Comparison of ENCODE assay signal across 18 mouse cellular contexts in the genomic region with DNA sequence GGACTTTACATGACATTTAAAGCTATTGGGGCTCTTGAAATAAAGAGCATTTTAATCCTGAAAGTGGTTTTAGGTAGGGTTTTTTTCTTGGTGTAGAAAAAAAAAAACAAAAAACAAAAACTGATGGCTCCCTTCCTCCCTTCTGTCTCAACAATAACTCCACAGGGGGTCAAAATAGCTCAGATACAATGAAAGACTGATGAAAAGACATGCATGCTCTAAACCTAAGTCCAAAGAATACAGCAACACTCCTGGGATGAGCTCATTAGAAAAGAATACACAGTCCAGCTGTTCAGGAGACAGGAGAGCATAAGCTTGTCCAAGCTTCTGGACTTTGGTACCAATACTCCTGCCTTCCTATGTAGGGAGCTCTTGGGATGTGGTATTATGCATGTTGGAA.
"Had no signal": no experiment of that assay in that cellular context is flagged by ENCODE, and none has a peak within 500 bp of the region (broad histone marks: within the 10 kb centered on the region; RNA-seq: fewer than 3 reads in every experiment).

No protein-coding gene starts in this region.

- H3K36me3 ChIP-seq: kidney, embryonic 15.5 days; liver, embryonic 13.5 days; midbrain, embryonic 12.5 days; neural tube, embryonic 15.5 days; stomach, embryonic 15.5 days had no signal

- H3K4me2 ChIP-seq: kidney, embryonic 15.5 days; liver, embryonic 13.5 days; midbrain, embryonic 12.5 days; neural tube, embryonic 15.5 days; stomach, embryonic 15.5 days had no signal

- H3K9ac ChIP-seq: kidney, embryonic 15.5 days; liver, embryonic 13.5 days; midbrain, embryonic 12.5 days; neural tube, embryonic 15.5 days; stomach, embryonic 15.5 days had no signal

- H3K4me3 ChIP-seq: kidney, embryonic 15.5 days; left cerebral cortex, adult 2 months; liver, embryonic 13.5 days; midbrain, embryonic 12.5 days; myocyte; neural tube, embryonic 15.5 days; stomach, embryonic 15.5 days had no signal

- H3K4me1 ChIP-seq: liver, embryonic 13.5 days; stomach, embryonic 15.5 days had no signal

- DNase-seq: kidney, adult 8-10 months; kidney, postnatal 36 days; layer of hippocampus, postnatal 36 days; liver, embryonic 13.5 days; lung, adult 2 months; lung, postnatal 14 days; lung, postnatal 4 days; right cerebral cortex, adult 18-20 months; right cerebral cortex, postnatal 14 days; right cerebral cortex, postnatal 4 days; thymus, postnatal 25 days had no signal

- ATAC-seq: midbrain, embryonic 16.5 days had no signal

- H3K27ac ChIP-seq: kidney, embryonic 15.5 days; left cerebral cortex, adult 2 months; liver, embryonic 13.5 days; midbrain, embryonic 12.5 days; neural tube, embryonic 15.5 days; stomach, embryonic 15.5 days had no signal

- H3K9me3 ChIP-seq: kidney, embryonic 15.5 days; liver, embryonic 13.5 days; midbrain, embryonic 12.5 days; neural tube, embryonic 15.5 days; stomach, embryonic 15.5 days had no signal

- H3K27me3 ChIP-seq: kidney, embryonic 15.5 days; liver, embryonic 13.5 days; midbrain, embryonic 12.5 days; neural tube, embryonic 15.5 days; stomach, embryonic 15.5 days had no signal
